Mouse (Mus musculus) neural tube, embryonic 15.5 days (tissue): ENCODE results near the gene Mip. TPM values are rescaled to one million over a fixed set of nuclear protein-coding genes. Genes with fewer than 3 reads are reported as not detected.
"Not testable (repeated sequence)": the region's sequence is repeated elsewhere in the genome, so short reads cannot be mapped to it uniquely, and the experiment has no call there.

ENCODE experiments used
- ATAC-seq: fragments of 200-750 bp; cut with Nextera tagmentation; 2 replicates; pipeline ENCODE4 v1.8.0; 2017; ENCODE audit warnings: mild to moderate bottlenecking, moderate TSS enrichment, moderate library complexity; ENCODE audit not compliant: low FRiP score
- H3K27ac ChIP-seq: fragments of 300-500 bp; sonication (generic); replicated peaks from 2 replicates; pipeline ENCODE4 v1.5.1; 2015; ENCODE audit warnings: mild to moderate bottlenecking, inconsistent platforms
- H3K27me3 ChIP-seq: fragments of 300-500 bp; sonication (generic); replicated peaks from 2 replicates; pipeline ENCODE4 v1.6.1; 2015; ENCODE audit warnings: inconsistent platforms
- H3K36me3 ChIP-seq: fragments of 300-500 bp; sonication (generic); 2 replicates; pipeline ENCODE4 v1.6.1; 2015; ENCODE audit warnings: inconsistent platforms
- H3K4me1 ChIP-seq: fragments of 300-500 bp; sonication (generic); 2 replicates; pipeline ENCODE4 v1.6.1; 2015; ENCODE audit warnings: inconsistent platforms
- H3K4me2 ChIP-seq: fragments of 300-500 bp; sonication (generic); 2 replicates; pipeline ENCODE4 v1.6.1; 2015; ENCODE audit warnings: inconsistent platforms, mild to moderate bottlenecking, moderate library complexity
- H3K4me3 ChIP-seq: fragments of 300-500 bp; sonication (generic); replicated peaks from 2 replicates; pipeline ENCODE4 v1.5.1; 2015; ENCODE audit warnings: mild to moderate bottlenecking, inconsistent platforms
- H3K9ac ChIP-seq: fragments of 300-500 bp; sonication (generic); replicated peaks from 2 replicates; pipeline ENCODE4 v1.6.1; 2015; ENCODE audit warnings: mild to moderate bottlenecking, inconsistent platforms
- H3K9me3 ChIP-seq: fragments of 300-500 bp; sonication (generic); replicated peaks from 2 replicates; pipeline ENCODE4 v1.6.1; 2016; ENCODE audit warnings: inconsistent platforms
- WGBS: fragments of 180-500 bp; shearing (Covaris S2); methylation state at CpG from one replicate; pipeline ENCODE4 v1.1.7; 2015; ENCODE audit warnings: mixed read lengths; 5-methylcytosine and 5-hydroxymethylcytosine counted together
- polyA plus RNA-seq: library from polyadenylated mRNA; unstranded; fragments of >200 nt; fragmentation: Nextera tagmentation; extraction: Ambion mirVana; gene quantifications from 2 replicates; pipeline ENCODE4 v1.2.1, GENCODE M21; 2015

The Mip gene
- polyA plus RNA-seq, 1 experiment from 2014 or later, result not detected

DNA sequence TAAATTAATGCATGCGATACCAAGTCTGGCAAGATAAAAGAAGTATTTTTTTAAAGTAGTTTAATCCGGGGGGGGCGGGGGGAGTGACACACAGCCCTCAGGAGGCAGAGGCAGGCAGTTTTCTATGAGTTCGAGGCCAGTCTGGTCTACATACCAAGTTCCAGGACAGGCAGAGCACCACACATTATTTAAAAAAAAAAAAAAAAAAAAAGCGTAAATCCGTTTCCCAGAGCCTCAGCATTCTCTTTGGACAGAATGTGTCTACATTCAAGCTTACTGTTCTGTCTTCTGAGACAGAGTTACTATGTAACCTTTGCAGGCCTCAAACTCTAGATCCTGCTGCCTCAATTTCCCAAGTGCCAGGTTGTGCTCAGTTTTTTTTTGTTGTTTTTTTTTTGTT is 13.5 kb upstream of the Mip start:
- Histone ChIP-seq H3K27me3 (0 out of 2 replicates have a peak, but pooled peaks cover 5% of the 10 kb centered on the region), H3K4me1 (peaks cover 22% of the 10 kb centered on the region), H3K36me3 (no peaks in the 10 kb centered on the region), H3K9ac (peak overlapping the region; percentile 11; the same call in 1 of the 2 replicates), H3K4me2 (peak overlapping the region; percentile 87), H3K9me3 (no peaks in the 10 kb centered on the region), H3K27ac (peak overlapping the region; percentile 51), H3K4me3 (peak overlapping the region; percentile 60)
- WGBS, result 50% methylated on average over 6 of the region's 6 CpGs
- ATAC-seq, result no peak

DNA sequence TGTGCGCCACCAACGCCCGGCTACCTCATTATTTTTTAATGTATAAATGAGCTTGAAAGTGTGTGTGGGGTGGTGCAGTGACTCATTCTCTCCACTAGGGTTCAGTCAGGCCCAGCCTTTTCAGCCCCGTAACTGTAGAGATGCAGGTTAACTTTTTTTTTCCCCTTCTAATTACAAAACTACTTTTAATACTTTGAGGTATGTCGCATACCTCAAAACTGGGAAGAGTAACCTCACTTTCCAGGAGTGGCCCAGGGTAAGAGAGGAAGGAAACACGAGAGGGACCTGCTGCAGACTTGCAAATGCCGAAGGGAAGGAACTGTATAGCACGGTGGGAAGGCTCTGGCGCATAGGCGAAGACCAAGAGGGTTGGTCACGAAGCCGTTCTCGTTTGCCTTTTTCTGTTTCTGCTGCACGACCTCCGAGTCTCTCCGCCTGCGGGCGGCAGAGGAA is 12.7 kb upstream of the Mip start:
- WGBS, result under 1% methylated on average over 18 of the region's 18 CpGs
- Histone ChIP-seq H3K27ac (no peak overlapping the region; the same call in 1 of the 2 replicates), H3K9me3 (no peaks in the 10 kb centered on the region), H3K4me3 (peak overlapping the region; percentile 28), H3K4me1 (peaks cover 22% of the 10 kb centered on the region), H3K36me3 (no peaks in the 10 kb centered on the region), H3K4me2 (peak overlapping the region; percentile 64), H3K9ac (no peak overlapping the region; the same call in 1 of the 2 replicates), H3K27me3 (0 out of 2 replicates have a peak, but pooled peaks cover 5% of the 10 kb centered on the region)
- peak; percentile 37; the same call in 1 of the 2 replicates for ATAC-seq

DNA sequence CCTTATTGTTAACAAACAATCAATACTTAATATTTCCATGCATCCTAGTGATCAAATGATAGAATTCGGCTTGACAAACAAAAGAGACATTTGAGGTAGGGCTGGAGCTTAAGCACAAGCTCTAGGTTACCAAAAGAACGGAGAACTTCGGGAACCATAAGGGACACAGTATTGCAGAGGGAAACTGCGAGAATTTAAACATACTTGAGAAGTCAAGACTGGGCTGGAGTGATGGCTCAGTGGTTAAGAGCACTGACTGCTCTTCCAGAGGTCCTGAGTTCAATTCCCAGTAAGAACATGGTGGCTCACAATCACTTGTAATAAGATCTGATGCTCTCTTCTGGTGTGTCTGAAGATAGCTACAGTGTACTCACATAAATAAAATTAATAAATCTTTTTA is 11.5 kb upstream of the Mip start:
- ATAC-seq, H3K36me3 ChIP-seq, H3K4me2 ChIP-seq, H3K27me3 ChIP-seq, H3K9me3 ChIP-seq, H3K27ac ChIP-seq, H3K9ac ChIP-seq, H3K4me3 ChIP-seq: not testable (repeated sequence)
- 90% methylated on average over 4 of the region's 4 CpGs for WGBS
- H3K4me1 ChIP-seq, result peaks cover 22% of the 10 kb centered on the region

DNA sequence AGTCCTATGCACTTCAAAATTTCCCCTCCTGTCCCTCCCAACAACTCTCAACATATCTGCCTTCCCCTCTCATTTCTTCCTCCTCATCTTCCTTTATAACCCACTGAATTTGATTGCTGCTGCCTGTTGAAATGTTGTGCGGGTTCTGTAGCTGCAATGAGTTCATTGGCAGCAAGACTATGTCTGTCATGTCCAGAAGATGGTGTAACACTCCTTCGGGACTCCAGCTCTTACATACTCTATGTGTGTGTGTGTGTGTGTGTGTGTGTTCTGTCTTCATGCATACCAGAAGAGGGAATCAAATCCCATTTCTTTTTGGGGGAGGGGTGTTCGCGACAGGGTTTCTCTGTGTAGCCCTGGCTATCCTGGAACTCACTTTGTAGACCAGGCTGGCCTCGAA is 10.7 kb upstream of the Mip start:
- H3K27me3 ChIP-seq, result 0 out of 2 replicates have a peak, but pooled peaks cover 5% of the 10 kb centered on the region
- ATAC-seq, result no peak
- H3K4me2 ChIP-seq, result no peak overlapping the region
- H3K9ac ChIP-seq, result no peak overlapping the region
- H3K4me1 ChIP-seq, result peaks cover 22% of the 10 kb centered on the region
- whole genome bisulfite sequencing, result 88% methylated on average over 5 of the region's 5 CpGs
- no peak overlapping the region for H3K4me3 ChIP-seq
- no peaks in the 10 kb centered on the region for H3K9me3 ChIP-seq
- no peaks in the 10 kb centered on the region for H3K36me3 ChIP-seq
- no peak overlapping the region for H3K27ac ChIP-seq

DNA sequence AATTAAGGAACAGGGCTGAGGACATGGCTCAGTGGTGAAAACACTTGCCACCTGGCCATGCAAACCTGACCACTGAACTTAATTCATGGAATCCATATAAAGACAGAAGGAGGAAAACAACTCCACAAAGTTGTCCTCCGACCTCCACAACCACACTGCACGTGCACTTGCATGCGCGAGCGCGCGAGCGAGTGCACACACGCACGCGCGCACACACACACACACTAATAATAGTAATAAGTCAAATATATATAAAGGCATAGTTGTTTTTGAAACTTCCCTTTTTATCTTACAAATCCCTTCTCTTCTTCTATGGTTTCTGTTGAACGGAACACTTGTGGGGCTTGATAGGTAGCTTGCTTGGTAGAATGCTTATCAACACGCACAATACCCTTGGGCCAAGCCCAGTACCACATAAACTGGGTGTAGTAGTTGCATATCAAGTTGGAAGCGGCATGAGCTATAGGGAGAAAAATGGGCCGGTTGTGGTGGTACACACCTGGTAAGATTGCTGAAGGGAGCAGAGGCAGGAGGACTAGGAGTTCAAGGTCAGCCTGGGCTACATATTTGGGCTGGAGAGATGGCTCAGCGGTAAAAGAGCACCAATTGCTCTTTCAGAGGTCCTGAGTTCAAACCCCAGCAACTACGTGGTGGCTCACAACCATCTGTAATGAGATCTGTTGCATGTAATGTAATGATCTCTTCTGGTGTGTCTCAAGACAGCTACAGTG is 7.1 kb upstream of the Mip start:
- Histone ChIP-seq H3K27me3 (0 out of 2 replicates have a peak, but pooled peaks cover 5% of the 10 kb centered on the region), H3K27ac (no peak overlapping the region), H3K4me3 (no peak overlapping the region), H3K4me2 (no peak overlapping the region), H3K4me1 (no peaks in the 10 kb centered on the region), H3K9ac (no peak overlapping the region), H3K9me3 (no peaks in the 10 kb centered on the region), H3K36me3 (no peaks in the 10 kb centered on the region)
- ATAC-seq, result no peak
- WGBS, result 95% methylated on average over 18 of the region's 18 CpGs

DNA sequence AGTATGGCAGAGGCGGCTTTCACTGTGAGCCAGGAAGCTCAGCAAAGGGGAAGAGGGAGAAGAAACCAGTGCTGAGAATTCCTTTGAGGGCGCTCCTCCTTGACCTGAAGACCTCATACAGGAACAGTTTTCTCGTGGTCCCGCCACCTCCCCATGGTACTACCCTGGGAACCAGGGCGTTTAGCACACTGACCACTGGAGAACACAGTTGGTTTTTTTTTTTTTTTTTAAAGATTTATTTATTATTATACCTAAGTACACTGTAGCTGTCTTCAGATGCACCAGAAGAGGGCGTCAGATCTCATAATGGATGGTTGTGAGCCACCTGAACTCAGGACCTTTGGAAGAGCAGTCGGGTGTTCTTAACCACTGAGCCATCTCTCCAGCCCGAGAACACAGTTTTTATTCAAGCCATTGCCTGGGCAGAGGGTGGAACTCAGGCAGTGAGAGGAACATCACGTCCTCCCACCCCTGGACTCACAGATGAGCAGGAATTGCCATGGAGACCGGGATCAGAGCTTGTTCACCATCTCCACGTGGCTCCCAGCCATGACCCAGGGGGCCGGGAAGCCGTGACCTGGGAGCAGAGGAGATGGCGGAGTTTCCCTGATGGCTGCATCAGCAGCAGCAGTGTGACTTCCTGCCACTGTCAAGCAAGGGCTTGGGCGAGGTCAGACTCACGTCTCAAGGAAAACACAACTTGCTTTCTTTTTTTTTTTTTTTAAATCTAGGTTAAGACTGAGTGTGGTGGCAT is 3.9 kb upstream of the Mip start:
- no peak for ATAC-seq
- Histone ChIP-seq H3K4me3 (no peak overlapping the region), H3K36me3 (no peaks in the 10 kb centered on the region), H3K9me3 (no peaks in the 10 kb centered on the region), H3K9ac (no peak overlapping the region), H3K4me1 (no peaks in the 10 kb centered on the region), H3K27me3 (no peaks in the 10 kb centered on the region), H3K27ac (no peak overlapping the region), H3K4me2 (no peak overlapping the region)
- 71% methylated on average over 16 of the region's 16 CpGs for WGBS

DNA sequence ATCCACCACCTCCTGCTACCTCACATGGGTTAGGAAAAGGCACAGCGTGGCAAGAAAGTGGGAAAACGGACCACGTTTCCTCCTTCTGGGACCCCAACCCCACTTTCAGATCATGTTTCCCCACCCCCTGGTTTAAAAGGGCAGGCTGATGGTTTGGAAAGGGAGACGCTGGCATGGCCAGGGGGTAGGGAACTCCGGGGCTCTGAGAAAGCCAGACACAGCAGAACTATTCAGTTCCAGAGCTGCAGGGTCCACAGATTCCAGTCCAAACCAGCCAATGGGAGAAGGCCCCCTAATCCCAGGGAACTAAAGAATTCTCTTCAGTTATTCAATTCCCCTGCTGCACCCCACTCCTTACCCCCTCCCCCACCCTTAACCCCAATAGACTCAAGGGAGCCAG is 574 bp upstream of the Mip start:
- WGBS, result 58% methylated on average over 5 of the region's 5 CpGs
- Histone ChIP-seq H3K4me3 (no peak overlapping the region), H3K4me2 (no peak overlapping the region), H3K27ac (no peak overlapping the region), H3K27me3 (no peaks in the 10 kb centered on the region), H3K9me3 (no peaks in the 10 kb centered on the region), H3K4me1 (no peaks in the 10 kb centered on the region), H3K9ac (no peak overlapping the region), H3K36me3 (no peaks in the 10 kb centered on the region)
- ATAC-seq, result no peak

DNA sequence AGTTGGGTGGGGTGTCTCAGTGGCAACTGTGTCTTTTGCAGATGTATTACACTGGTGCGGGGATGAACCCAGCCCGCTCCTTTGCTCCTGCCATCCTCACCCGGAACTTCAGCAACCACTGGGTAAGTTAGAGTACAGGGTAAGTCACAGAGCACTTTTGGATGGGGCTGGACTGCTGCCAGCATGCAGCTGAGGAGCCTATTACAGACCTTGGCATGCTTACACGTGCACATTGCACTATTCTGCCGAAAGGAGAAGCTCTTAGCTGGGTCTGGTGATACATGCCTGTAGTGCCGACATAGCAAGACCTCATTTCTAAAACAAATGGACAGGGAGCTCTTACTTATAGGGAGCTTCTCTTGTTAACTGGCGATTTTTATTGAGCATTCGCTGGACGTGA is 2.0 kb downstream of the Mip start:
- H3K4me2 ChIP-seq, result no peak overlapping the region
- peaks cover 7% of the 10 kb centered on the region for H3K4me1 ChIP-seq
- no peak overlapping the region for H3K27ac ChIP-seq
- H3K27me3 ChIP-seq, result no peaks in the 10 kb centered on the region
- no peak overlapping the region for H3K4me3 ChIP-seq
- H3K36me3 ChIP-seq, result no peaks in the 10 kb centered on the region
- no peak overlapping the region for H3K9ac ChIP-seq
- H3K9me3 ChIP-seq, result no peaks in the 10 kb centered on the region
- 82% methylated on average over 9 of the region's 9 CpGs for WGBS
- ATAC-seq, result no peak

DNA sequence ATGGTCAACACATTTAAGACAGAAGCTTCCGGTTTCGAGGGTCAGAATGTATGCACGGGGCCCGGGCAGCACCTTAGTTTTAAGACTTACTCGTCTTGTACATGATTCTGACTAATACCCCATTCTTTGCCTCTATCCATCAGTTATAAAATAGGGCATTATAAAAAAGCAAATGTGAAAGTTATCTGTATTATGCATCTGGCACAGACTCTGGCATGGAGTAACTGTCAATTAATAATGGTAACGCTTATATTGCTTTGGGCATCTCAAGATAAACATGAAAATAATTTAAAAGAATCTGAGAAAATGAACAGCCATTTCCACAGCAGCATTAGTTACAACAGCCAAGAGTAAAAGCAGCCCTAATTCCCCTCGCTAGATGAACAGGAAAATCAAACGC is 2.4 kb downstream of the Mip start:
- H3K36me3 ChIP-seq, result no peaks in the 10 kb centered on the region
- H3K9me3 ChIP-seq, result no peaks in the 10 kb centered on the region
- no peak for ATAC-seq
- WGBS, result 97% methylated on average over 8 of the region's 8 CpGs
- H3K27me3 ChIP-seq, result no peaks in the 10 kb centered on the region
- peaks cover 11% of the 10 kb centered on the region for H3K4me1 ChIP-seq
- no peak overlapping the region for H3K27ac ChIP-seq
- H3K9ac ChIP-seq, result no peak overlapping the region
- H3K4me2 ChIP-seq, result no peak overlapping the region
- no peak overlapping the region for H3K4me3 ChIP-seq

DNA sequence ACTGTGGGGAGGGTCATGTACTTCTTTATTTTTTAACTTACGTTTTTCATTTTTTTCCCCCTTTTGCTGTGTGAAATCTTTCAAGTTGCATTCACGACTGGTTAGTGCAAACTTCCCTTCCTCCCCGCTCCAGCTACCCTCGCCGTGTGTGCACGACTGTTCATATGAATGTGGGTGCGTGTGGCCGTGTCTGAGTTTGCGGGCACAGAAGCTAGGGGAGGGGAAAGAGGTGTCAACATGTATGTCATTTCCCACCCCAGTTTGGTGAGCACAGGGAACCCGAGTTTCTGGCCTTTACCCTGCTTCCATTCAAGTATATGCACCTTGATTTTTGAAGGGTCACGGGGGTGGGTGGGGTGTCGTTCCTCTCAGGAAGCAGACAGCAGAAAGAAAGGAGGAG is 4.9 kb downstream of the Mip start:
- no peak overlapping the region for H3K4me3 ChIP-seq
- no peaks in the 10 kb centered on the region for H3K9me3 ChIP-seq
- WGBS, result 77% methylated on average over 12 of the region's 12 CpGs
- H3K27ac ChIP-seq, result no peak overlapping the region
- ATAC-seq, result no peak
- no peak overlapping the region for H3K9ac ChIP-seq
- H3K36me3 ChIP-seq, result no peaks in the 10 kb centered on the region
- H3K4me2 ChIP-seq, result no peak overlapping the region
- H3K27me3 ChIP-seq, result no peaks in the 10 kb centered on the region
- H3K4me1 ChIP-seq, result peaks cover 12% of the 10 kb centered on the region

DNA sequence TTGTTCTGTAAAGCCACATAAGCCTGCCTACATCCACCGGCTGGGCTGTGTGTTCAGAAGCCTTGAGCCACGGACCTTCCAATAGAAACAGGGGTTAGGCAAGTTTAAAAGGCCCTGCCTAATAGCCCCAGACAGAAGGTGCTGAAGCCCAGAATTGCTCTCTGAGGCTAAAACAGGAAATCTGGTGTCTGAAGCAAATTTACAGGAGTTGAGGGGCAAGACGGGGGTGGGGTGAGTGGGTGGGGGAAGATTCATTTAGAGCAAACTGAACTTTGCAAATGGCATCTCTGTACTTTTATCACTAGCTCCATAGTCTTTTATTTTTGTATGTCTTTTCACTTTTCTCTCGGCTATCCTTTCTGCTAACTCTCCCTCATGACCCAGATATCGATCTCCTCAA is 5.5 kb downstream of the Mip start:
- no peak for ATAC-seq
- WGBS, result 16% methylated on average over 5 of the region's 5 CpGs
- H3K4me2 ChIP-seq, result peak overlapping the region; percentile 73
- no peaks in the 10 kb centered on the region for H3K27me3 ChIP-seq
- H3K36me3 ChIP-seq, result no peaks in the 10 kb centered on the region
- H3K9ac ChIP-seq, result 0 out of 2 replicates have a peak overlapping the region, but pooled peaks have one; percentile 79
- peak overlapping the region; percentile 88 for H3K4me3 ChIP-seq
- H3K27ac ChIP-seq, result no peak overlapping the region; the same call in 1 of the 2 replicates
- H3K9me3 ChIP-seq, result no peaks in the 10 kb centered on the region
- H3K4me1 ChIP-seq, result peaks cover 12% of the 10 kb centered on the region
